ENCODE assay signal across 8 mouse cellular contexts in the genomic region with DNA sequence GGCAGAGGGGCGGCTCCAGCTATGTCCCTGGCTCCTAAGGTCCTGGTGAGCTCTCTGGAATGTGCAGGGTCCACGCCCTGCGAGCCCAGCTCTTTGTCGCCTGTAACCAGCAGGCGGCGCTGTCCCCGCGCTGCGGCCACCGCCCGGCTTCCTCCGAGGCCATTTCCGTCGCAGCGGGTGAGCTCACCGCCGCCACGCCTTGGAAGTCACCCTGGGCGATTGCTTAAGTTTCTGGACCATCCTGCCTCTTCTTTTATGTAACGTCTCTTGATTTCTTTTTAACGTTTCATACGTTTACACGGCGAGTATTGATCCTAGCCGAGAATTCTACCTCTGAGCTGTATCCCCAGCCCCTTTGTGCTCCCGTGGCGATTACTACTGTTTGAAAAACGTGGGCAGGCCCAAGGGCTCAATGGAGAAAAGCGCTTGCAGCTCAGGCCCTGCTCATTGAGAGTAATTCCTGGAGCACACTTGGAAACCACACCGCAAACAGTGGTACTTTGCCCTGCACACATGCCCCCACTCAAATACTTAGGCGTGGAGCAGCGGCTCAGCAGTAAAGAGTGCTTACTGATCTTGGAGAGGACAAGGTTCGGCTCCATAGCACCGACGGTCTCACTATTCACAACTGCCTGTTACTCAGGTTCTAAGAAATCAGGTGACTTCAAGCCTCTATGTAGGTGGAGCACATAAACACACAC. TPM values are rescaled to one million over a fixed set of nuclear protein-coding genes. Genes with fewer than 3 reads are reported as not detected.
DNase-seq lines count a peak whose midpoint lies in the region; ATAC-seq lines count a peak whose summit lies in the region.

No protein-coding gene starts in this region.

- no peaks in the 10 kb centered on the region for H3K27me3 ChIP-seq in intestine, embryonic 14.5 days (replicated peaks; ENCODE audit: control insufficient read depth, insufficient read depth, low read length)

- peak overlapping the region; percentile 81 for H3K4me2 ChIP-seq in intestine, embryonic 14.5 days (ENCODE audit: low read length)

- peak overlapping the region; percentile 67 for H3K9ac ChIP-seq in intestine, embryonic 14.5 days (ENCODE audit: low read length)

- H3K9me3 ChIP-seq in intestine, embryonic 14.5 days (ENCODE audit: control insufficient read depth, low read length) = no peaks in the 10 kb centered on the region

- DNase-seq in adrenal gland, adult (ENCODE audit: inconsistent age in 2 of 2, low spot score in 1 of 2) = peak; percentile 95 to 98
- DNase-seq in embryo, embryonic 10.5 days (ENCODE audit: low spot score) = peak; percentile 95
- peak; percentile 94 for DNase-seq in gastrocnemius, postnatal 25 days
- peak; percentile 97 for DNase-seq in intestine, embryonic 14.5 days (ENCODE audit: low spot score)
- peak; percentile 91 to 96 for DNase-seq in left cerebral cortex, postnatal 10 days (ENCODE audit: extremely low spot score in 1 of 2, low spot score in 2 of 2)
- DNase-seq in right cerebral cortex, postnatal 10 days (ENCODE audit: low spot score in 2 of 2) = peak; percentile 94 to 95
- peak; percentile 98 for DNase-seq in urinary bladder, postnatal 25 days (ENCODE audit: low spot score)

- 6% methylated on average over 35 of the region's 35 CpGs for WGBS in intestine, embryonic 14.5 days

- H3K36me3 ChIP-seq in intestine, embryonic 14.5 days (ENCODE audit: control insufficient read depth, insufficient read depth, low read length) = no peaks in the 10 kb centered on the region

- peak overlapping the region; percentile 41 for H3K4me3 ChIP-seq in intestine, embryonic 14.5 days (ENCODE audit: low read depth, low read length)

- intact Hi-C loops in left cerebral cortex, postnatal 10 days (cut with DNase I) = no loop called here

- peaks cover 20% of the 10 kb centered on the region for H3K4me1 ChIP-seq in intestine, embryonic 14.5 days (replicated peaks; ENCODE audit: control insufficient read depth, insufficient read depth, low read length)

- H3K27ac ChIP-seq in intestine, embryonic 14.5 days (ENCODE audit: low read depth) = peak overlapping the region; percentile 96

- peak; percentile 87 for ATAC-seq in intestine, embryonic 14.5 days (replicated peaks; ENCODE audit: low FRiP score, low TSS enrichment, low read depth)
- peak; percentile 90 for ATAC-seq in megakaryocyte progenitor cell, adult 5-6 weeks (replicated peaks; ENCODE audit: poor library complexity)

RNA-seq across cellular contexts. Expression of gene Tuba1c, which starts 36.4 kb away (rescaled TPM):
- total RNA-seq in gastrocnemius, postnatal 25 days (2021) = 10 to 100 TPM in 1 of 2 experiments, 1 to 10 TPM in 1; 7.1 to 10.7 TPM
- polyA plus RNA-seq in intestine, embryonic 14.5 days (2014; fragmentation: Nextera tagmentation; extraction: Ambion mirVana) = 269 and 276 TPM in 2 replicates
- total RNA-seq in left cerebral cortex, postnatal 10 days (2021) = 100 to 1,000 TPM; 255 to 292 TPM
- total RNA-seq in megakaryocyte progenitor cell, adult 5-6 weeks (2015) = 187 and 190 TPM in 2 replicates
- total RNA-seq in megakaryocyte progenitor cell, adult 5-6 weeks (2017) = 79.3 and 105 TPM in 2 replicates

RNA-seq across cellular contexts. Expression of gene Tuba1a, which starts 39.7 kb away (rescaled TPM):
- total RNA-seq in gastrocnemius, postnatal 25 days (2021) = 10 to 100 TPM; 43.5 to 52.6 TPM
- polyA plus RNA-seq in intestine, embryonic 14.5 days (2014; fragmentation: Nextera tagmentation; extraction: Ambion mirVana) = 1,282 and 1,437 TPM in 2 replicates
- total RNA-seq in left cerebral cortex, postnatal 10 days (2021) = 1,000 to 10,000 TPM; 4,375 to 4,691 TPM
- total RNA-seq in megakaryocyte progenitor cell, adult 5-6 weeks (2015) = 30.3 and 33.5 TPM in 2 replicates
- total RNA-seq in megakaryocyte progenitor cell, adult 5-6 weeks (2017) = 15.3 and 22.2 TPM in 2 replicates

RNA-seq across cellular contexts. Expression of gene Gm49450, which starts 39.9 kb away (rescaled TPM):
- not detected for total RNA-seq in gastrocnemius, postnatal 25 days (2021)
- not detected in 2 replicates for polyA plus RNA-seq in intestine, embryonic 14.5 days (2014; fragmentation: Nextera tagmentation; extraction: Ambion mirVana)
- not detected for total RNA-seq in left cerebral cortex, postnatal 10 days (2021)
- total RNA-seq in megakaryocyte progenitor cell, adult 5-6 weeks (2015) = 0.69 and 1.1 TPM in 2 replicates
- not detected in 2 replicates for total RNA-seq in megakaryocyte progenitor cell, adult 5-6 weeks (2017)

RNA-seq across cellular contexts. Expression of gene Tuba1b, which starts 58.9 kb away (rescaled TPM):
- 10 to 100 TPM; 36.4 to 44.5 TPM for total RNA-seq in gastrocnemius, postnatal 25 days (2021)
- 1,667 and 1,776 TPM in 2 replicates for polyA plus RNA-seq in intestine, embryonic 14.5 days (2014; fragmentation: Nextera tagmentation; extraction: Ambion mirVana)
- total RNA-seq in left cerebral cortex, postnatal 10 days (2021) = 1,000 to 10,000 TPM in 1 of 2 experiments, 100 to 1,000 TPM in 1; 986 to 1,032 TPM
- total RNA-seq in megakaryocyte progenitor cell, adult 5-6 weeks (2015) = 2,787 and 2,962 TPM in 2 replicates
- total RNA-seq in megakaryocyte progenitor cell, adult 5-6 weeks (2017) = 767 and 827 TPM in 2 replicates

Comparison
In these comparisons a context has a peak if more than half of its experiments do, and no peak if none do; other contexts are left out.
1. Peak in every context shown above with its lines: DNase-seq, ATAC-seq, H3K4me3 ChIP-seq and H3K27ac ChIP-seq.
2. RNA of gene Tuba1c, which starts 36.4 kb away (total RNA-seq): 255 to 292 TPM in left cerebral cortex, postnatal 10 days and 79.3 to 190 TPM in megakaryocyte progenitor cell, adult 5-6 weeks; 7.1 to 10.7 TPM in gastrocnemius, postnatal 25 days; every median in the first group is over 4 times any median in the second.
3. RNA of gene Tuba1a, which starts 39.7 kb away (total RNA-seq): 4,375 to 4,691 TPM in left cerebral cortex, postnatal 10 days; 43.5 to 52.6 TPM in gastrocnemius, postnatal 25 days and 15.3 to 33.5 TPM in megakaryocyte progenitor cell, adult 5-6 weeks; every median in the first group is over 10 times any median in the second.